Mouse (Mus musculus): ENCODE measurements around the gene Ncbp1.
A peak's percentile ranks its signal among the peaks of the same experiment; 100 is the strongest.

Ncbp1 gene

GRCm38 (mm10) chr4:46198064-46198463 lies 59.7 kb downstream of the Ncbp1 start:
- no peak for DNase-seq (ENCODE audit: inconsistent age in 2 of 2, low spot score in 1 of 2)

- DNase-seq (ENCODE audit: inconsistent age in 2 of 2, low spot score in 1 of 2) = peak; percentile 70 to 90
Measured at GRCm38 (mm10) chr4:46201834-46202561, 63.6 kb downstream of the Ncbp1 start.

DNA sequence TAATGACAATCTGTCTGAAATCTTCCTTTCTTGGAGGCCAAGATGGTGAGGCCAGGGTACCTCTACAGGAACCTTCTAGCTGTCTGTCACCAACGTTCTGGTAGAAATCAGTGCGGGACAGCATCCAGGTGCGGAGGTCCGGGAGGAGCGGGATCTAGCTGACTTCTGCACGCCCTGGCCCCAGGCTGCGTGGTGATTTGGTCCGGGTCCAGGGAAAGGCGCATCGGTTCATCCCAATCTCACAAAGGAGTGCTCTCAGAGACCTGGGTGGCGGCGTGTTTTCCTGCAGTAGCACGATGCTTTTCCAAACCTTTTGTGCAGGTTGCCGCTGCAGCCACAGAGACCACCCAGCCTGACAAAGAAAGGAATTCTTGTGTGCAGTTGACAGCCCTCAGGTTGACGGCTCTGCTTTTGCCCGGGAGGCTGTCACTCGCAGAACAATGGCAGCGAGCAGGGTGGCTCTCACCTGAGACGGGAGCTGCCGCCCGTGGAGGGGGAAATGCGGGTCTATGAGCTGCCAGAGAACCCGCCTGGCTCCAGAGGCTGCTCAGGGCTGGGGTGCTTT lies 64.2 kb downstream of the Ncbp1 start:
- DNase-seq (ENCODE audit: inconsistent age in 2 of 2, low spot score in 1 of 2) = peak in 1 of 2 experiments; percentile 15

DNA sequence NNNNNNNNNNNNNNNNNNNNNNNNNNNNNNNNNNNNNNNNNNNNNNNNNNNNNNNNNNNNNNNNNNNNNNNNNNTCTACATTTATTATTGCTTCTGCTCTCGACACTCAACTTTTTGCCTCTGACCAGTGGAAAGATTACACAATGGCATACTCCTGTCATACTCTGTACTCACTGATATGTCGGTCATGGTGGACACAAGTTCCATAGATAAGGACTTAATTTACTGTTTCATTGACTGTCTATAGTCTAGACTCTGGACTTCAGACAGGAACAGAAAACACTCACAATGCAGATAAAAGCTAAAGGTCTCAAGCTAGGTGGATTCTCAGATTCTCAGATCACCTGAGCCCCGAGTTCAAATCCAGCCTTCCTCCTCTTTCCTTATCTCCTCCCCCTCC lies 82.7 kb downstream of the Ncbp1 start:
- DNase-seq (ENCODE audit: inconsistent age in 2 of 2, low spot score in 1 of 2) = no peak

Measured in adrenal gland, adult (tissue).